Mouse (Mus musculus) liver, adult (tissue): ENCODE measurements around the gene Plbd1.

Experiments used
- GATA4 ChIP-seq: IDR thresholded peaks from 2 replicates; pipeline ENCODE4 v1.6.1; 2014; ENCODE audit warnings: mild to moderate bottlenecking, low read length; ENCODE audit not compliant: insufficient replicate concordance

Plbd1 gene

DNA sequence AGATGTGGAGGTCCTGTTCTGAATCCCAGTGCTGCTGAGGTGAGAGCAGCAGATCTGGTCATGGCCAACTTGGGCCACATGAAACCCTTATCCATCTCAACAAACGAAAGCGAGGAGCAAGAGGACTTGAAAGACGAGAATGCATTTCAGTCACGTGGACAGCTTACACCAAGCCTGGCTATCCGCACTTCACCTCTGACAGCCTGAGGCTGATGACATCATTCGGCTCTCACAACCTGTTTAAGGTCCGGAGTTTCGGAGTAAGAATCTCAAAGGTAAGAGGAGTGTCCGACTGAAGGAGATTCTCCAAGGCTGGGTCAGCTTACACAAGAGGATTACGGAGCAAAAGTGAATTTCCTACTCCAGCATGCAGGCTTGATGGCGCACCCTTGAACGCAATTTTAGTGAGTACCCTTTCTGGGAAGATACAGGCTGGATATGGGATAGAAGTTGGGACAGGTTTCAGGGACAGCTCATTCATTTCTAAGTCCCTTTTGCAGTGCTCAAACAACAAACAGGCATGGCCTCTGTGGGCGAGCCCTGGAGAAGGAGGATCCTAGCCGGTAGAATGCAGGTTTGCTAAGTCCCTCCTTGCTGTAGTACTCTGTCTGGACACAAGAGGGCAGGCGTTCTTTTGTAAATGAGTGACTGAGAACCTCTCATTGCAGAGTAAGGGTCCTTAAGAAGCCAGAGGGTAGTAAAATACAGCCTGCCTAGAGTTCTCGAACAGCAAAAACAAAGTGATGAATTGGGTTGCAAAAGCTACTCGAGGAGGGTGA lies 41.2 kb downstream of the Plbd1 start:
- TF ChIP-seq GATA4 = no peak

GRCm38 (mm10) chr6:136614156-136614555 lies 47.6 kb downstream of the Plbd1 start:
- TF ChIP-seq GATA4 = no peak

DNA sequence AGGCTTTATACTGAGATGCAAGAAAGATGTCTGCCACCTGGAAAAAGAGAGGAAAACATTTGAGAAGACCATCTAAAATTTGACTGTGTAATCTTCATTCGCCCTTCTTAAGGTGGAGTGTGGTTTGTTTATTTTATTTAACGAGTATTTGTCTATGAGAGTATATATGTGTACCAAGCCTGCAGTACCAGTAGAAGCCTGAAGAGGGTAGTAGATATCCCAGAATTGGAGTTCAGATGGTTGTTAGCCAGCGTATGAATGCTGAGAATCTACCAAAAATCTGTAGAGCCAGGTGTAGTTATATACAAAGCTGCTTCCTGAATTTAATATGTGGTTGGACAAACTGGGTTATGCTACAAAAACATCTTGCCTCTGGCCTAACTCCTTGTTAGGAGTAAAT lies 49.4 kb downstream of the Plbd1 start:
- no peak for TF ChIP-seq GATA4

DNA sequence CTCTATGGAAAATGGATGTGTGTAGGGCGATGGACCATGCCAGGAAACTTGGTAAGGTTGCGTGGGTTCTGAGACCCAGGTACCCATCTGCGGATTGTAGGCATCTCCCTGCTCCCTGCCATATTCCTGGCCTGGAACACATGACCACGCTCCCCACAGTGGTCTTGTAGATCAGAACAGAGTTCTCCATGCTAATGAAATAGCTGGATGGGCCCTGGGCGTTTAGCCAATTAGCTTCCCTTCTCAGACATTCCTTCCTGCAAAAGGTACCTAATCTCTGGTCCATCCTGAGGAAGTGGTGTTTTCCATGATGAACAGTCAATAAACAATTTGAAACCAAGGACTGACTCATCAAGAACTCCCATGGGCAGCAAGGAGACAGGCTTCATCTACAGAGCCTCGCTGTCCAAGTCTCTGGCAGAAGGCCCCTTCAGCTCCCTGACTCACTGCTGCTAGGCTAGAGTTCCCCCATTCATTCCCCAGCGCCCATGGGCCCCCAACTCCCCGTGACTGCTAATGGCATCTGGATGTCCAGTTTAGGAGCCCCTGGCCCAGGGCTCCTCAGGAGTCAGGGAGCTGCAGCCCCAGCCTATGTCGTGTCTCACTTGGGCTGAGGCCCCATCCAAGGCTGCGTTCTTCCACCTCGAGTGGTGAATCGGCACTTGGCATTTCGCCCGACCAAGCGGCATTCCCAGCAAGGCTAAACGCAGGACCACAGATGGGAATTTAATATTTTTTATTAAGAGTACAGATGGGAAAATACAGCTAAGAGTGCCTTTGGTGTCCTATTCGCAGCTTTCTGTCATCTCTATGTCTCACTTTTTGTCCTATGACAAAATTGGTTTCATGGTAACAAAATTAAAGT lies 50.1 kb downstream of the Plbd1 start:
- no peak; the same call in 1 of the 2 replicates for TF ChIP-seq GATA4

GRCm38 (mm10) chr6:136602601-136603000 lies 59.1 kb downstream of the Plbd1 start:
- TF ChIP-seq GATA4 = no peak

DNA sequence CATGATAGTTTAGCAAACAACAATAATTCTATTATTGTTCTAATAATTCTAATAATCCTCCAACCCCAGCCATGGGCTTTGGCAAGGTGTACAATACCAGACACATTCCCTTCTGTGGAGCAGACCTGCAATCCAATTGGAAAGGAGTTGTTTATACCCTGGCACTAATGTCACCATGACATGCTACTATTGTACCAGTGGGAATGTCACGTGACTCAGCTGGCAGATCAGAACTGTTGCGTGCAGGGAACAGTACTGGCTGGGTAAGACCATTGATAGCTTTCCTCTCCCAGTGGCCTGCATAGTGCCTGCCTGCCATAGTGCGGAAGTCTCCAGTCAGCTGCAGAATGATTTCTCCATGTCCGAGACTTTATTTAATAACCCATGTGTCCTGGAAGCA lies 67.2 kb downstream of the Plbd1 start:
- TF ChIP-seq GATA4 = no peak

GRCm38 (mm10) chr6:136590739-136591138 lies 71.0 kb downstream of the Plbd1 start:
- no peak for TF ChIP-seq GATA4

GRCm38 (mm10) chr6:136566002-136566401 lies 95.7 kb downstream of the Plbd1 start:
- TF ChIP-seq GATA4 = no peak
